Mouse (Mus musculus) liver, postnatal 0 days (tissue): ENCODE results near the gene Znrf4. TPM values are rescaled to one million over a fixed set of nuclear protein-coding genes. Genes with fewer than 3 reads are reported as not detected.
A peak's percentile ranks its signal among the peaks of the same experiment; 100 is the strongest.

Experiments
- ATAC-seq: fragments of 200-750 bp; cut with Nextera tagmentation; 2 replicates; pipeline ENCODE4 v1.8.0; 2017; ENCODE audit warnings: mild to moderate bottlenecking, moderate library complexity
- DNase-seq: peaks from one replicate; pipeline ENCODE4 v3.0.0-alpha.2; 2016
- H3K27ac ChIP-seq: fragments of 300-500 bp; sonication (generic); 2 replicates; pipeline ENCODE4 v1.5.1; 2014; ENCODE audit warnings: antibody characterized with exemption, moderate library complexity, mild to moderate bottlenecking, low read depth
- H3K27me3 ChIP-seq: fragments of 300-500 bp; sonication (generic); 2 replicates; pipeline ENCODE4 v1.6.1; 2014; ENCODE audit warnings: low read length, control low read depth, mixed read lengths; ENCODE audit not compliant: insufficient read depth
- H3K36me3 ChIP-seq: fragments of 300-500 bp; sonication (generic); replicated peaks from 2 replicates; pipeline ENCODE4 v1.6.1; 2014; ENCODE audit warnings: mild to moderate bottlenecking, control low read depth, low read length, moderate library complexity, mixed read lengths; ENCODE audit not compliant: insufficient read depth
- H3K4me1 ChIP-seq: fragments of 300-500 bp; sonication (generic); 2 replicates; pipeline ENCODE4 v1.6.1; 2014; ENCODE audit warnings: antibody characterized with exemption, mild to moderate bottlenecking, control low read depth; ENCODE audit not compliant: insufficient read depth
- H3K4me2 ChIP-seq: fragments of 300-500 bp; sonication (generic); 2 replicates; pipeline ENCODE4 v1.6.1; 2014; ENCODE audit warnings: low read depth, mild to moderate bottlenecking, low read length, moderate library complexity, mixed read lengths
- H3K4me3 ChIP-seq: fragments of 300-500 bp; sonication (generic); 2 replicates; pipeline ENCODE4 v1.5.1; 2014; ENCODE audit warnings: low read depth, low read length
- H3K9ac ChIP-seq: fragments of 300-500 bp; sonication (generic); replicated peaks from 2 replicates; pipeline ENCODE4 v1.6.1; 2014; ENCODE audit warnings: mild to moderate bottlenecking, moderate library complexity
- H3K9me3 ChIP-seq: fragments of 300-500 bp; sonication (generic); 2 replicates; pipeline ENCODE4 v1.6.1; 2016; ENCODE audit warnings: mild to moderate bottlenecking, control low read depth, low read length, mixed read lengths
- CTCF ChIP-seq: sonication (generic); IDR thresholded peaks from 2 replicates; pipeline ENCODE4 v1.5.1; 2016; ENCODE audit warnings: antibody characterized with exemption, low read depth
- EP300 ChIP-seq: IDR thresholded peaks from 2 replicates; pipeline ENCODE4 v1.6.1; 2016; ENCODE audit warnings: antibody characterized with exemption, low read depth, mild to moderate bottlenecking
- WGBS: fragments of 180-500 bp; shearing (Covaris S2); extraction: QIAGEN DNeasy Blood & Tissue Kit; methylation state at CpG from one replicate; pipeline ENCODE4 v1.1.7; 2014; ENCODE audit not compliant: insufficient replicate concordance; 5-methylcytosine and 5-hydroxymethylcytosine counted together
- polyA plus RNA-seq: library from polyadenylated mRNA; unstranded; fragments of >200 nt; fragmentation: Nextera tagmentation; extraction: Ambion mirVana; gene quantifications from 2 replicates; pipeline ENCODE4 v1.2.1, GENCODE M21; 2015

Znrf4 gene
- polyA plus RNA-seq, 1 experiment from 2014 or later: not detected

DNA sequence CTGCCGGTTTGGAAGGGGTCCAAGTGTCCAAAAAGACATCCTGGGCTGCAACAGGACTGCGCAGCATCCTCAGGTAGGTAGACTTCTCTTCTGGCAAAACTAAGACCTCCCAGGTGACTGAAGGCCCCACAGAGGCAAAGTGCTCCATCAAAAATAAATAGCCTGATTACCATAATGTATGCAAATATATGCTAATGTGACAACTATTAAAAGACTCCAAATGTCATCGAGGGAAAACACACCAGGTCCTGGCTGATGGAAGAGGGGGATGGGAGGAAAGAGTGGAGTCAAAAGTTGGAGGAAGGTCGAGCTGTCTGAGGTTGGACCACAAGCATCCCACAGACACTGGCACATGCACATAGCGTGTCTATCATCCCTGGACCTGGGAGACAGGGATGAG, 13.0 kb downstream of the Znrf4 start:
- WGBS: 68% methylated on average over 5 of the region's 5 CpGs
- Histone ChIP-seq H3K9ac (no peak overlapping the region), H3K27ac (no peak overlapping the region), H3K4me1 (no peaks in the 10 kb centered on the region), H3K36me3 (no peaks in the 10 kb centered on the region), H3K4me2 (no peak overlapping the region), H3K4me3 (no peak overlapping the region), H3K27me3 (0 out of 2 replicates have a peak, but pooled peaks cover 3% of the 10 kb centered on the region), H3K9me3 (peaks cover 24% of the 10 kb centered on the region)
- TF ChIP-seq CTCF: no peak
- no peak for TF ChIP-seq EP300
- no peak for DNase-seq
- ATAC-seq: no peak

DNA sequence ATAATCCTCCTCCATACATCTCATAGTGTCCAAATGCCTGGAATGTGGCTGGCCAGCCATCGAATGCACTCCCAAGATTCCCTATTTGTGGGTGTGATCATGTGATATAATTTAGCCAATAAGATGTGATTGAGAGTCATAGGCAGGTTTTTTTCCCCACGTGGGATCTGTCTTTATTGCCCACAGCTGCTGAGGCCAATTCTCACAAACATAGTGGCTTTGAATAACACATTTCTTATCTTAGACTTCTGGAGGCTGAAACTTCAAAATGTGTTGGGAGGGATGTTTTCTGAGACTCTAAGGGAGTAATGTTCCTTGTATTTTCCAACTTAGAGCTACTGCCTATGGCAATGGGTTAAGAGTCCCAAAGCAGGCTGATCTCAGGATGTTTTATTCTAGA, 17.8 kb downstream of the Znrf4 start:
- H3K4me2 ChIP-seq: no peak overlapping the region
- no peaks in the 10 kb centered on the region for H3K4me1 ChIP-seq
- H3K27ac ChIP-seq: no peak overlapping the region
- H3K9ac ChIP-seq: no peak overlapping the region
- H3K27me3 ChIP-seq: no peaks in the 10 kb centered on the region
- H3K9me3 ChIP-seq: peaks cover 34% of the 10 kb centered on the region
- DNase-seq: no peak
- no peak for ATAC-seq
- H3K36me3 ChIP-seq: no peaks in the 10 kb centered on the region
- TF ChIP-seq CTCF (no peak), EP300 (no peak)
- H3K4me3 ChIP-seq: no peak overlapping the region
- 46% methylated on average over 2 of the region's 2 CpGs for WGBS

DNA sequence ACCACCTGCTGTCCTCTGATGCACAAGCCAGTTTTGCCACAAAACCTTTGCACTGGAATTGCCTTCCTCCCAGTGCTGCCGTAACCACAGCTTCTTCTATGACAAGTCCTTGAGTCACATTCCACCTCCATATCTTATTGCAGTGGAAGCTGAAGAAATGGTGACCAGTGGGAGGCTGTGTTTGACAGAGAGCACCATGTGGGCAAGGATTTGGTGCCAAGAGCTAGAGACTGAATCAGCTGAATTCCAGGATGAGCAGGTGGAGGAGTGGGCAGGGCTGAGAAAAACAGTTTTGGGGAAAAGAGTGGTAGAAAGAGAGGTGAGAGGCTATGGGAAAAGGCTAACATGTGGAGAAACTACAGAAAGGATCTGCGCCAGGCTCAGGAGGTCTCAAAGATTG, 18.4 kb downstream of the Znrf4 start:
- Histone ChIP-seq H3K27ac (no peak overlapping the region), H3K4me1 (no peaks in the 10 kb centered on the region), H3K27me3 (no peaks in the 10 kb centered on the region), H3K4me3 (no peak overlapping the region), H3K36me3 (no peaks in the 10 kb centered on the region), H3K9me3 (peaks cover 32% of the 10 kb centered on the region), H3K9ac (no peak overlapping the region), H3K4me2 (no peak overlapping the region)
- 91% methylated on average over 2 of the region's 2 CpGs for WGBS
- ATAC-seq: no peak
- no peak for DNase-seq
- TF ChIP-seq EP300 (no peak), CTCF (no peak)

DNA sequence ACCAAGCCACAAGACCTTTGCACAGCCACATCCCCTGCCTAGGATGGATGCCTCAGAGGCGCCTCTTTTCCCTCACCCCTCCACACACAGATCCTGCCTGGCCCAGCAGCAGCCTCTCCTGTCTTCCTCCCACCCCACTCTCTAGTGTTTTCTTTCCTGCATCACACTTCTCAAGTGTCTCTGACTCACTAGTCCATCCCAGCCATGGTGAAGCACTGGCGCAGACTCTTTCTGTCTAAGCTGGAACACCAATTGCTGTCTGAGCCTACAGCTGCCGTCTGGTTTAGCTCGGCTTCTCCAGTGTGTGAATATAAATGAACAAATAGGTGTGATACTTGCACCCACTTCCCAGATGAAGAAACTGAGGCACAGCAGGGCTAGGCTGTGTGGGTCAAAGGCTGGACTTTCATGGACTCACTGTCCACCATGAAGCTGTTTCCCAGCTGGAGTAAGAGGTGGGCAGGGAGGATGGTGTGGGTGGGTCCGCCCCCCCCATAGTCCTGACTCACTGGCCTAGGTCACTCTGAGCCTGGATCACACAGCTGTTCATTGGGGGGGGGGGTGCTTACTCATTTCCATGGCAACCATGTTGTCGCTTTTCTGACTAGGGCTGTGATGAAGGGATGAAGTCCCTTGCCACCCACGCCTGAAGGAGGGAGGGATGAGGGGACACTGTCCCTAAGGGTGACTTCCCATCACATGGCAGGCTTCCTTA, 21.6 kb downstream of the Znrf4 start:
- Histone ChIP-seq H3K9ac (no peak overlapping the region), H3K27ac (no peak overlapping the region), H3K4me1 (no peaks in the 10 kb centered on the region), H3K4me3 (no peak overlapping the region), H3K27me3 (no peaks in the 10 kb centered on the region), H3K9me3 (peaks cover 19% of the 10 kb centered on the region), H3K36me3 (no peaks in the 10 kb centered on the region), H3K4me2 (no peak overlapping the region)
- no peak for ATAC-seq
- 77% methylated on average over 7 of the region's 7 CpGs for WGBS
- TF ChIP-seq EP300 (no peak), CTCF (no peak)
- no peak for DNase-seq

DNA sequence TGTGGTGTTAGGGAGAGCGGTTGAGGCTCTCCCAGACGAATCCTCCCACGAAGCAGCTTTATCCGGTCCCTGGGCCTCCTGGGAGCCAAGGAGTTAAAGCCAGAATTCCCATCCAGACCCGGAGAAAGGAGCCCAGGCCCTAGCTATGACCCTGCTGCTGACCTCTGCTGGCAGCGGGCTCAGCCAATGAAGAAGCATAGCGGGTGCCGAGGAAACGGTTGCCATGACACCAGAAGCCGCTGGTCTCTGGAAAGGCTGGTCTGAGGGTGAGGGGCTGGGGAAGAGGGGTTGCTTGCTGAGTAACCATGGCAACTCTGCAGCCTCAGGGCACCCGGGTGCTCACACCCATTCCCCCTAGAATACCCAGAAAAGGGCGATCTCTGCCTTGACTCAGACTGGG, 24.2 kb downstream of the Znrf4 start:
- no peak for ATAC-seq
- DNase-seq: no peak
- Histone ChIP-seq H3K27me3 (no peaks in the 10 kb centered on the region), H3K27ac (no peak overlapping the region), H3K36me3 (no peaks in the 10 kb centered on the region), H3K9ac (no peak overlapping the region), H3K4me1 (no peaks in the 10 kb centered on the region), H3K4me3 (no peak overlapping the region), H3K9me3 (peaks cover 5% of the 10 kb centered on the region; the same call in 1 of the 2 replicates), H3K4me2 (no peak overlapping the region)
- WGBS: 27% methylated on average over 12 of the region's 12 CpGs
- no peak for TF ChIP-seq EP300
- no peak for TF ChIP-seq CTCF

DNA sequence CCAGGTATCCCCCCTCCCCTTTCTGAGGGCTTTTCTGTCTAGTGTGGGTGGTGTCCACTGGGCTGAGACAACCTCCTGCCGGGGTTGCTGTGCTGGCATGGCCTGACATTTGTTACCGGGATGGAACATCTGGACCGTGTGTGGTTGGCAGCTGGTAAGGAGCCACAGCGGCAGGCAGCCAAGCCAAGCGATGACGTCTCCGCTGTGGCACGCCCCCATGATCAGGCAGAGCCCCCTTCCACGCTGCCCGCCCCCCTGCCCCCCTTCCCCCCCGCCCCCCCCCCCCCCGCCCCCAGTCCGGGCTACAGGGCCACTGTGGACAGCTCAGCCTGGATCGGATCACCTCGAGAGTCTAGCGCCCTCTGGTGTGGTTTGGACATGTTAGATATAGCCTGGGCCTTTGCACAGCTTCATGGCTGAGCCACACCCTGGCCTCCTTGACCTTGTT, 24.8 kb downstream of the Znrf4 start:
- DNase-seq: peak; percentile 47

More for the DNA sequence above, 24.8 kb downstream of the Znrf4 start:
- TF ChIP-seq CTCF (peak; percentile 40), EP300 (no peak)
- Histone ChIP-seq H3K27me3 (no peaks in the 10 kb centered on the region), H3K27ac (no peak overlapping the region), H3K4me1 (no peaks in the 10 kb centered on the region), H3K36me3 (no peaks in the 10 kb centered on the region), H3K9me3 (peaks cover 5% of the 10 kb centered on the region; the same call in 1 of the 2 replicates), H3K9ac (no peak overlapping the region), H3K4me3 (no peak overlapping the region), H3K4me2 (no peak overlapping the region)
- 27% methylated on average over 10 of the region's 16 CpGs for WGBS
- ATAC-seq: no peak
